Mouse (Mus musculus): ENCODE results near the gene Vps33a. TPM values are rescaled to one million over a fixed set of nuclear protein-coding genes. Genes with fewer than 3 reads are reported as not detected.

Vps33a gene
- total RNA-seq (2014; rRNA removed) (53.6 and 63.1 TPM in 2 replicates), polyA plus RNA-seq (2015; fragmentation: Nextera tagmentation; extraction: Ambion mirVana) (34.2 and 43.2 TPM in 2 replicates)

DNA sequence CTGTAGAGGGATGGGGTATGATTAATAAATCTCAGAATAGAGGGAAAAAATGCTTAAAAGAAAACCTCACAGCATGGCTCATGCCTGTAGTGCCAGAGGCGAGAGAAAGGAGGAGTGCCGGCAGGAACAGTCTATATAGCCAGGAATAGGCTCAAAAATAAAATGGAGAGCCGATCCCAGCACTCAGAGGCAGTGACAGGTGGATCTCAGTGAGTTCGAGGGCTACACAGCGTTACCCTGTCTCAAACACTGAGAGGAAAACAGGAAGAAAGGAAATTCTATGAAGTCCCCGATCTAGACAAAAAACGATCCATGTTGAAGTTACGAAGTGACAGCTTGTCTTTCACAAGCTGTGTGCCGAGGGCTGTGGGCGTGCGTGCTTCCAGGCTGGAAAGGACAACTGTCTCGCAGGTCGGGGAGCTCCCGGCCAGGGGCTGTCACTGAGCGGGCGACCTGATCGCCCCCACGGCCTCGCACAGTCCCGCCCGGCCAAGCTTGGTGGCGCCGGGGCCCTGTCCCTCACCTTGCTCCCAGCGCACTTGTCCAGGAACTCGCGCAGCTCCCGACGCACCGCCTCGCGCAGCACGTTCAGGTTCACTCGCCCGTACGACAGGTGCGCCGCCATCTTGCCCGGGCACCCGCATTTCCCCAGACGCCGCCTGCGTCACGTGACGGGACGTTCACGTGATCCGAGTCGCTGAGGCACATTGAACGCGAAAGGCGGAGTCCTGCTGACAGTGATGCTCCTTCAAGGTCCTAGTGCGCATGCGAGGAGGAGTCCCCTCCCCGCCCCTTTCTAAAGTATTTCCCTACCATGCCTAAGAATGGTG, at the start of gene Vps33a:
Vps33a (minus strand) TSS at position 682 of the 830 bp plus-strand sequence.
- Histone ChIP-seq H3K27ac (ENCODE audit: low read depth, low read length) (peak within 1 kb of the TSS; percentile 84), H3K9me3 (ENCODE audit: low read length) (no peaks in the 10 kb centered on the region), H3K9ac (peak within 1 kb of the TSS; percentile 73), H3K36me3 (ENCODE audit: insufficient read depth) (peaks cover 14% of the 10 kb centered on the region), H3K4me2 (ENCODE audit: low read depth) (peak within 1 kb of the TSS; percentile 72), H3K4me1 (ENCODE audit: insufficient read depth) (no peaks in the 10 kb centered on the region), H3K4me3 (ENCODE audit: low read depth, low read length) (peak within 1 kb of the TSS; percentile 78), H3K27me3 (ENCODE audit: insufficient read depth, low read length) (no peaks in the 10 kb centered on the region)
- peak; percentile 96 for ATAC-seq
- WGBS: 2% methylated on average over 54 of the region's 54 CpGs
- TF ChIP-seq CTCF (IDR thresholded peaks at IDR 0.05; ENCODE audit: low read depth): no peak
- DNase-seq: peak; percentile 99

DNA sequence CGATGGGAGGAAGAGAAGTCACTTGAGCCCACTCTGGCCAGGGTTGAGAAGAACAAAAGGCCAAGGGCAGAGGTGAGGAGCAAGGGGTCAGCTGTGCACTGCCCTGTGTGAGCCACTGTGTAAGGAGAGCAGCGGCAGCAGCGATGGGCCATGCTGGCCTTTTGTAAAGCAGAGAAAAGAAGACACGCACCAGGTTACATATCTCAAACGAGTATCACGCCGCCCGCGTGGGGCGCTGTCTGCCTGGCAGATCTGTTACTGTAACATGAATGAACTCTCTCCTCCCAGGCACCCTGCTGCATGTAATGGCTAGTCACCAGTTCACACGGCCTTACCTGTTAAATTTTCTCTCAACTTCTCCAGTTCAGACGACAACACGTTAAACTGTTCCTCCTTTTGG, 49.6 kb upstream of the Vps33a start:
- H3K9ac ChIP-seq: no peak overlapping the region
- TF ChIP-seq CTCF (IDR thresholded peaks at IDR 0.05; ENCODE audit: low read depth): no peak
- H3K9me3 ChIP-seq (ENCODE audit: low read length): no peaks in the 10 kb centered on the region
- H3K4me1 ChIP-seq (ENCODE audit: insufficient read depth): no peaks in the 10 kb centered on the region
- no peak overlapping the region for H3K27ac ChIP-seq (ENCODE audit: low read depth, low read length)
- no peak for ATAC-seq
- DNase-seq: no peak
- no peaks in the 10 kb centered on the region for H3K27me3 ChIP-seq (ENCODE audit: insufficient read depth, low read length)
- H3K4me3 ChIP-seq (ENCODE audit: low read depth, low read length): no peak overlapping the region
- H3K36me3 ChIP-seq (ENCODE audit: insufficient read depth): peaks cover 48% of the 10 kb centered on the region
- H3K4me2 ChIP-seq (ENCODE audit: low read depth): no peak overlapping the region
- WGBS: 70% methylated on average over 13 of the region's 13 CpGs

DNA sequence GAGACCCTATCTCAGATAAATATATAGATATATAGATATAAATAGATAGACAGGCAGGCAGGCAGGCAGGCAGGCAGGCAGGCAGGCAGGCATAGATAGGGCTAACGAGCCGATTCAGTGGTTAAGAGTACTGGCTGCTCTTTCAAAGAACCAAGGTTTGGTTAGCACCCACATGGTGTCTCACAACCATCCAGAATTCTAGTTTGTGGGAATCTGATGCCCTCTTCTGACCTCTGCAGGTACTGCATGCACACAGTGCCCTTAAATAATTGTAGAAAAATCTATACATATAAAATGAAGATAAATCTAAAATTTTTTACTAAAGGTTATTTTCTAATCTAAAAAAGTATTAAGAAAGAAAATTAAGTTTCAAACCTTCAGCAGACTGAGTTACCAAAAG, 45.7 kb upstream of the Vps33a start:
- H3K27ac ChIP-seq (ENCODE audit: low read depth, low read length): no peak overlapping the region
- H3K36me3 ChIP-seq (ENCODE audit: insufficient read depth): peaks cover 79% of the 10 kb centered on the region

DNA sequence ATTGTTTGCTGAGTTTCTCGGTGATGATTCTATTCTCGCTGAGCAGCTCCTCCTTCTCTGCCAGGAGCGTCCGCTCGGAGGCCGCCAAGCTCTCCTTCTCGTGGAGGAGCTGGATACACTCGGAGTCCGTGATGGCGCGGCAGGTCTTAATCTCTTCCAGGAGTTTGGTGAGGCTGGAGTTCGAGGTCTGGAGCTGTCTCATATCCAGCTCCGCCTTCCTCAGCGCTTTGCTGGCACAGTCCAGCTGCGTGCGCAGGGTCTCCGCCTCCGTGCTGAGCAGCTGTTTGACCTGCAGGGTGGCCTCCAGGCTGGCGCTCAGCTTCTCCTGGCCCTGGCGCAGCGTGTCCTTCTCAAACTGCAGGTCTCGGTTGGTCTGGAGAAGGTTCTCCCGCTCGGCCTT, 41.4 kb upstream of the Vps33a start:
- Histone ChIP-seq H3K4me1 (ENCODE audit: insufficient read depth) (no peaks in the 10 kb centered on the region), H3K4me3 (ENCODE audit: low read depth, low read length) (no peak overlapping the region), H3K27me3 (ENCODE audit: insufficient read depth, low read length) (no peaks in the 10 kb centered on the region), H3K27ac (ENCODE audit: low read depth, low read length) (no peak overlapping the region), H3K4me2 (ENCODE audit: low read depth) (no peak overlapping the region), H3K9me3 (ENCODE audit: low read length) (no peaks in the 10 kb centered on the region), H3K36me3 (ENCODE audit: insufficient read depth) (peaks cover 78% of the 10 kb centered on the region), H3K9ac (no peak overlapping the region)
- DNase-seq (no peak), ATAC-seq (no peak)
- WGBS: 93% methylated on average over 24 of the region's 24 CpGs
- TF ChIP-seq CTCF (IDR thresholded peaks at IDR 0.05; ENCODE audit: low read depth): no peak

More for the DNA sequence above, 45.7 kb upstream of the Vps33a start:
- Histone ChIP-seq H3K4me1 (ENCODE audit: insufficient read depth) (no peaks in the 10 kb centered on the region), H3K27me3 (ENCODE audit: insufficient read depth, low read length) (no peaks in the 10 kb centered on the region), H3K9ac (no peak overlapping the region), H3K4me3 (ENCODE audit: low read depth, low read length) (no peak overlapping the region), H3K9me3 (ENCODE audit: low read length) (no peaks in the 10 kb centered on the region), H3K4me2 (ENCODE audit: low read depth) (no peak overlapping the region)
- no peak for ATAC-seq
- peak; percentile 47 for TF ChIP-seq CTCF (IDR thresholded peaks at IDR 0.05; ENCODE audit: low read depth)
- WGBS: 58% methylated on average over 2 of the region's 2 CpGs
- DNase-seq: peak; percentile 29

DNA sequence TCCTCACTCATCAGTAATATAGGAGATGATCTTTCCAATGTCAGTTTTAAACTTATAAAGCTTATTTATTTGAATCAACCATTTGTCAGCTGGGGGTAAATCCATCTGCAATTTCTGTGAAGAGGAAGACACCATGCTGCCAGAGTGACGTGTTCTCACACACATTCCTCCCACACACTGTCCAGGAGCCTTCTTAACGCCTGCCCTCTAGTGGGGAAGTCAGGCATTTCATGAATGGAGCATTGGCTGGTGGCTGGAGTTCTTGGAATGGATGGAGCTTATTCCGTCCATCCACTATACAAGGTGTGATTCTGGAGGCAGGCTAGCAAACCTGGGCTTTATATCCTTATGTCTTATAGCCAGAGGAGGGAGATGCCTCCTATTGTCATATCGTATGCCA, 37.0 kb upstream of the Vps33a start:
- no peak overlapping the region for H3K4me2 ChIP-seq (ENCODE audit: low read depth)
- H3K9me3 ChIP-seq (ENCODE audit: low read length): no peaks in the 10 kb centered on the region
- H3K9ac ChIP-seq: no peak overlapping the region
- H3K27me3 ChIP-seq (ENCODE audit: insufficient read depth, low read length): no peaks in the 10 kb centered on the region
- H3K4me1 ChIP-seq (ENCODE audit: insufficient read depth): no peaks in the 10 kb centered on the region
- DNase-seq (peak; percentile 88), ATAC-seq (peak; percentile 79)
- no peak overlapping the region for H3K27ac ChIP-seq (ENCODE audit: low read depth, low read length)
- no peak overlapping the region for H3K4me3 ChIP-seq (ENCODE audit: low read depth, low read length)
- 25% methylated on average over 4 of the region's 4 CpGs for WGBS
- H3K36me3 ChIP-seq (ENCODE audit: insufficient read depth): peaks cover 78% of the 10 kb centered on the region
- peak; percentile 95 for TF ChIP-seq CTCF (IDR thresholded peaks at IDR 0.05; ENCODE audit: low read depth)

DNA sequence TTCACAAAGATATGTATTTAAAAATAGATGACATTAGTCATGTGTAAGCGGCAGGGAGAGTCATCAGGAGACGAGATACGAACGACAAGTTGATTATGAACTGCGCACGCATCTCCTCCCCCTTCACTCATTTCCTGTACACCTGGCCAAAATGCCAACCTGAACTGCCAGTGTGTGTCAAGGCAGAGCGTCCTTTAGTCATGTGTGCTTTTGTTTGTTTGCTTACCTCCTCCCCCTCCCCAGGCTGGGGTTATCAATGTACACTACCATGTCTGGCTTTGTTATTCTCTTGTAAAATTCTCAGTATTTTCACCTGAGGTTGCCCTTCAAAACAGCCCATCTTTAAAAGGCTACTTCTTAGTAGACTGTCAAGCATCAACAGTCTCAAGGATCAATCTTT, 36.6 kb upstream of the Vps33a start:
- no peak overlapping the region for H3K4me2 ChIP-seq (ENCODE audit: low read depth)
- peaks cover 74% of the 10 kb centered on the region for H3K36me3 ChIP-seq (ENCODE audit: insufficient read depth)
- no peaks in the 10 kb centered on the region for H3K4me1 ChIP-seq (ENCODE audit: insufficient read depth)
- no peak overlapping the region for H3K4me3 ChIP-seq (ENCODE audit: low read depth, low read length)
- no peak for ATAC-seq
- no peak overlapping the region for H3K9ac ChIP-seq
- 89% methylated on average over 7 of the region's 7 CpGs for WGBS
- no peaks in the 10 kb centered on the region for H3K27me3 ChIP-seq (ENCODE audit: insufficient read depth, low read length)
- no peak for DNase-seq
- no peak for TF ChIP-seq CTCF (IDR thresholded peaks at IDR 0.05; ENCODE audit: low read depth)
- no peaks in the 10 kb centered on the region for H3K9me3 ChIP-seq (ENCODE audit: low read length)
- no peak overlapping the region for H3K27ac ChIP-seq (ENCODE audit: low read depth, low read length)

DNA sequence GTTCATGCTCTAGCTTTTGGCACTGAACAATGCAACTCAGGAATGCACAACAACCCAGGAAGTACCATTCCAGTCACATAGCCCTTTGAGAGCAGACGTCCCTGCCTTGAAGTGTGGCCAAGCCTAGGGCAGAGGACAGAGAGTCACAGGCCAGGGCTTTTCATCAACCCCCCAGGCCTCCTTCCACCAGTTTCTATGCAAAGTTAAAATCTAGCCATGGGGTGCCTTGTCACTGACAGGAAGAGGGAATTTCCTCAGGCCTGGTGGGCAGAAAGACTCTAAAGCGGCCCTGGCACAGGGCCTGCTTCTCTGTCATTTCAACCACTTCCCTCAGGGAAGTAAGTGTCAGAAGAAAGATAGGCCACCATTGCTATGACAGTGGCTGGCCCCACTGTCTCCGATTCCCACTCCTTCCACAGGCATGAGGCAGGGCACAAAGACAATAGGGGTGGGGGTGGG, 34.4 kb upstream of the Vps33a start:
- no peak overlapping the region for H3K9ac ChIP-seq
- no peaks in the 10 kb centered on the region for H3K9me3 ChIP-seq (ENCODE audit: low read length)
- no peak overlapping the region for H3K4me3 ChIP-seq (ENCODE audit: low read depth, low read length)
- no peak for DNase-seq
- H3K27ac ChIP-seq (ENCODE audit: low read depth, low read length): no peak overlapping the region
- ATAC-seq: peak; percentile 38; the same call in 1 of the 2 replicates
- WGBS: 67% methylated on average over 3 of the region's 3 CpGs
- no peak overlapping the region for H3K4me2 ChIP-seq (ENCODE audit: low read depth)
- H3K36me3 ChIP-seq (ENCODE audit: insufficient read depth): peaks cover 67% of the 10 kb centered on the region
- no peaks in the 10 kb centered on the region for H3K4me1 ChIP-seq (ENCODE audit: insufficient read depth)
- no peak for TF ChIP-seq CTCF (IDR thresholded peaks at IDR 0.05; ENCODE audit: low read depth)
- no peaks in the 10 kb centered on the region for H3K27me3 ChIP-seq (ENCODE audit: insufficient read depth, low read length)
